Mouse (Mus musculus) kidney, adult 2 months (tissue): ENCODE results near the gene Copz2. TPM values are rescaled to one million over a fixed set of nuclear protein-coding genes. Genes with fewer than 3 reads are reported as not detected.
A peak's percentile ranks its signal among the peaks of the same experiment; 100 is the strongest.

Experiments
- DNase-seq: peaks from one replicate; pipeline ENCODE4 v3.0.0; 2021
- H3K27ac ChIP-seq: fragments of 200-500 bp; 2 replicates; pipeline ENCODE4 v1.5.1; 2012; ENCODE audit warnings: low read depth, low read length, control low read depth, inconsistent platforms; ENCODE audit not compliant: insufficient read depth
- H3K27me3 ChIP-seq: fragments of 200-500 bp; replicated peaks from 2 replicates; pipeline ENCODE4 v1.6.1; 2012; ENCODE audit warnings: mild to moderate bottlenecking, moderate library complexity, low read length, inconsistent platforms; ENCODE audit not compliant: control insufficient read depth, insufficient read depth
- H3K36me3 ChIP-seq: fragments of 200-500 bp; 2 replicates; pipeline ENCODE4 v1.6.1; 2012; ENCODE audit warnings: mild to moderate bottlenecking, moderate library complexity, low read length, inconsistent platforms; ENCODE audit not compliant: control insufficient read depth, insufficient read depth
- H3K4me1 ChIP-seq: fragments of 200-500 bp; 2 replicates; pipeline ENCODE4 v1.6.1; 2011; ENCODE audit warnings: low read length; ENCODE audit not compliant: control insufficient read depth, insufficient read depth
- H3K4me3 ChIP-seq: fragments of 200-500 bp; 2 replicates; pipeline ENCODE4 v1.5.1; 2011; ENCODE audit warnings: mild to moderate bottlenecking, low read depth, low read length, control low read depth; ENCODE audit not compliant: insufficient read depth
- CTCF ChIP-seq: fragments of 200-500 bp; conservative IDR thresholded peaks from 2 replicates; pipeline ENCODE4 v1.5.1; 2011; ENCODE audit warnings: low read depth, mild to moderate bottlenecking, control low read depth, low read length, moderate library complexity, mixed read lengths; ENCODE audit not compliant: insufficient read depth, insufficient read length
- POLR2A ChIP-seq: fragments of 200-500 bp; IDR thresholded peaks from one replicate; pipeline ENCODE4 v1.6.1; 2011; ENCODE audit warnings: low read depth, low read length, control low read depth
- WGBS: fragments of 180-500 bp; shearing (Covaris S2); methylation state at CpG from one replicate; pipeline ENCODE4 v1.1.7; 2018; 5-methylcytosine and 5-hydroxymethylcytosine counted together
- polyA plus RNA-seq: library from polyadenylated mRNA; depleted of rRNA; stranded (reverse); fragments of >200 nt; gene quantifications from 2 replicates; pipeline ENCODE4 v1.2.3, GENCODE M21; 2012; rRNA removed

Gene Copz2
- polyA plus RNA-seq, 1 experiment = 61.6 TPM

DNA sequence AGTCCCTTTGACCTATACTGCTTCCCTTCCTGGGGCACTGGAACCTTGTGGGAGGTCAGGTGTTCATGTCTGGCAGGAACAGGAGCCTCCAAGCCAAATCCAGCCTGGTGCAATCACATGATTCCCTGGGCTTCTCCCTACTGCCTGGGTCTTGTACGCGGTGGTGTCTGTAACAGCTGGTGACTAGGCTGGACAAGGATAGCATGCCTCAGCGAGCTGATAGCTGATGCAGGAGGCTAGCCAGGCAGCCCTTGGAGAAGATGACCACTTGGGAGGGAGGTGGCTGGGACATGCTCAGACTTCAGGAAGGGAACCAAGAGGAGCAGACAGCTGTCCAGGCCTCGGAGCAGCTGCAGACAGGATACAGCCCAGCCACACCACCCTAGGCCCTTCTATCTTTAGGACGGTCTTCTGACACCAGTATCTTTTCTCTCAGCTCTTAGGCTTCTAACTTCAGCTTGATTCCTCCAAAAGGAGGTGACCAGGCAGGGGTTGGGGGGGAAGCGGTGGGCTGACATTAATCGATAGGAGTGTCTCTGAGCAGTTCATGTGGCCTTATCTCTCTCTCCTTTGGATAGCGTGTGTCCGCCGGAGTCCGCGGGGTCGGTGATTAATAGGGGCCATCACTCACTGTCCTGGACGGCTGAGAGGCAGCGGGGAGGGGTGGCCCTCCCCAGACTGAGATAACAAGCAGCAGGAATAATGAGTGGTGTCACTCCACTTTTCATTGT, 56.9 kb downstream of the Copz2 start:
- Histone ChIP-seq H3K27me3 (no peaks in the 10 kb centered on the region), H3K27ac (no peak overlapping the region; the same call in 1 of the 2 replicates), H3K36me3 (no peaks in the 10 kb centered on the region; the same call in 1 of the 2 replicates), H3K4me3 (no peak overlapping the region), H3K4me1 (peaks cover 4% of the 10 kb centered on the region; the same call in 1 of the 2 replicates)
- DNase-seq = peak; percentile 71
- TF ChIP-seq CTCF = no peak
- WGBS = 61% methylated on average over 15 of the region's 15 CpGs

DNA sequence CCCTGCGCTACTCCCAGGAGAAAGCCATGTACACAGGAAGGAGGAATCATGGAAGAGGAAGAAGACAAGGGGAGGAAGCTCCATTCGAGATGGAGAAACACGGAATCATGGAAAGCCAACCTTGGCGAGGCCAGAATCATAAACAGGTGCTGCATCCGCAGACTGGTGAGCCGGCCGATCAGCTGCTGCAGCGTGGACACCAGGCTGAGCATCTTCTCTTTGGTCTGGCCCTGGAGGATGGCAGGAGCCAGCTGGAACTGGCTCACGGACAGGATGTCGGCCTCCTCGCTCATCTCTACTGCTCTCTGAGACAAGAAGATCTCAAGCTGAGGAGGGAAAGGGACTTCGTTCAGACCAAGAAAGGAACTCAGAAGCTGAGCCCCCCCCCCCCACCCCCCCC, 58.9 kb downstream of the Copz2 start:
- H3K36me3 ChIP-seq = no peaks in the 10 kb centered on the region; the same call in 1 of the 2 replicates
- 95% methylated on average over 12 of the region's 12 CpGs for WGBS
- H3K27me3 ChIP-seq = no peaks in the 10 kb centered on the region

DNA sequence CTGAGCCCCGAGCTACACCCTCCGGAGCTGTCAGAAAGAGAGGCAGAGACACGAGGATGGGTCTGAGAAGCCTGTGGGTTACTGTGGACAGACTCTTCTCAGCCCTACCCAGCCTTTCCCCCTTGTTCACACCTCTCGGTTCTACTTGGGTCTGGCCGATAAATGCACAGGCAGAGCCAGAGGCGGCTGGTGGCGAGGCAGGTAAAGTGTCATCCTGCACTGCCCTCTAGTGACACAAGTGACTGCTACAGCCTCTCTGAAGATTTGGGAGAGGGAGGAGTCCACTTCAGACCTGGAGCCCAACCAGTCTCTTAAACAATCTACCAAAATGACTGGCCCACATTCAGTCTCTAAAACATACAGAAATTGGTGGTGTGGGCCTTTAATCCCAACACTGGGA, 60.3 kb downstream of the Copz2 start:
- TF ChIP-seq CTCF (peak; percentile 92), POLR2A (no peak)
- 33% methylated on average over 7 of the region's 7 CpGs for WGBS
- Histone ChIP-seq H3K4me1 (peaks cover 4% of the 10 kb centered on the region; the same call in 1 of the 2 replicates), H3K4me3 (no peak overlapping the region), H3K27ac (no peak overlapping the region), H3K36me3 (no peaks in the 10 kb centered on the region; the same call in 1 of the 2 replicates), H3K27me3 (no peaks in the 10 kb centered on the region)
- DNase-seq = peak; percentile 85

More for the DNA sequence above, 58.9 kb downstream of the Copz2 start:
- TF ChIP-seq POLR2A (no peak), CTCF (no peak)
- Histone ChIP-seq H3K4me3 (no peak overlapping the region), H3K27ac (no peak overlapping the region), H3K4me1 (peaks cover 4% of the 10 kb centered on the region; the same call in 1 of the 2 replicates)
- no peak for DNase-seq

Other genes with a start within 250 kb of the Copz2 start
- gene Snx11, start 72.3 kb upstream of the Copz2 start, polyA plus RNA-seq = 13.2 and 13.7 TPM in 2 replicates
- 17.9 and 18.7 TPM in 2 replicates for gene Cbx1, start 60.7 kb upstream of the Copz2 start, polyA plus RNA-seq
- gene Nfe2l1, start 19.9 kb upstream of the Copz2 start, polyA plus RNA-seq = 230 and 252 TPM in 2 replicates
- 35.6 and 37.2 TPM in 2 replicates for gene Cdk5rap3, start 66.6 kb downstream of the Copz2 start, polyA plus RNA-seq
- 114 and 119 TPM in 2 replicates for gene Prr15l, start 78.2 kb downstream of the Copz2 start, polyA plus RNA-seq
- 73.0 and 77.1 TPM in 2 replicates for gene Pnpo, start 94.1 kb downstream of the Copz2 start, polyA plus RNA-seq
- 11.9 and 13.3 TPM in 2 replicates for gene Sp2, start 133.1 kb downstream of the Copz2 start, polyA plus RNA-seq
- 0.91 and 0.95 TPM in 2 replicates for gene Sp6, start 163.5 kb downstream of the Copz2 start, polyA plus RNA-seq
- gene Scrn2, start 180.1 kb downstream of the Copz2 start, polyA plus RNA-seq = 104 and 112 TPM in 2 replicates
- 1.9 and 2.5 TPM in 2 replicates for gene Lrrc46, start 191.5 kb downstream of the Copz2 start, polyA plus RNA-seq
- gene Mrpl10, start 191.7 kb downstream of the Copz2 start, polyA plus RNA-seq = 137 and 138 TPM in 2 replicates
- gene Osbpl7, start 200.8 kb downstream of the Copz2 start, polyA plus RNA-seq = 9.0 and 9.1 TPM in 2 replicates